Mouse (Mus musculus) brain, adult 10 weeks (tissue): Measurements from ENCODE around the gene Ovol2. TPM values are rescaled to one million over a fixed set of nuclear protein-coding genes. Genes with fewer than 3 reads are reported as not detected.

ENCODE experiments used
- polyA plus RNA-seq: library from polyadenylated mRNA; stranded (reverse); fragments of 350-450 nt; fragmentation: Illumina TruSeq; extraction: RNeasy Lipid Tissue Mini Kit (QIAGEN cat#74804); gene quantifications from one replicate; pipeline ENCODE4 v1.2.3, GENCODE M21; 2015; ENCODE audit warnings: low read depth, low replicate concordance

Ovol2 gene
- polyA plus RNA-seq = 7.2 TPM

GRCm38 (mm10) chr2:144331401-144332302, at the start of gene Ovol2:
Ovol2 (minus strand) TSS chr2:144332146.

GRCm38 (mm10) chr2:144368400-144369019, 36.6 kb upstream of the Ovol2 start, which contains the start of the genes Kat14 and Pet117:
Kat14 (plus strand) TSS chr2:144368983.
Pet117 (plus strand) TSS chr2:144368996.

GRCm38 (mm10) chr2:144270507-144271420, 61.2 kb downstream of the Ovol2 start, which contains the start of the genes Mgme1 and Snx5:
Mgme1 (plus strand) TSS chr2:144270663.
Snx5 (minus strand) TSS chr2:144270906.

Other genes starting within 250 kb of the Ovol2 start
- gene Mgme1, start 61.5 kb downstream of the Ovol2 start, polyA plus RNA-seq = 5.8 TPM
- gene Snx5, start 61.2 kb downstream of the Ovol2 start, polyA plus RNA-seq = 122 TPM
- gene Kat14, start 36.8 kb upstream of the Ovol2 start, polyA plus RNA-seq = 20.2 TPM
- 3.3 TPM for gene Pet117, start 36.9 kb upstream of the Ovol2 start, polyA plus RNA-seq
- gene Dzank1, start 195.3 kb upstream of the Ovol2 start, polyA plus RNA-seq = 109 TPM
- 18.2 TPM for gene Polr3f, start 195.6 kb upstream of the Ovol2 start, polyA plus RNA-seq
- 45.4 TPM for gene Rbbp9, start 218.7 kb upstream of the Ovol2 start, polyA plus RNA-seq
- gene Sec23b, start 224.1 kb upstream of the Ovol2 start, polyA plus RNA-seq = 52.1 TPM